Mouse (Mus musculus) E14TG2a.4 (cell line): Measurements from ENCODE around the gene Hhip.

Experiments used
- CTCF ChIP-seq: conservative IDR thresholded peaks from 2 replicates; pipeline ENCODE4 v1.5.1; 2014; ENCODE audit warnings: low read length
- NANOG ChIP-seq: IDR thresholded peaks from 2 replicates; pipeline ENCODE4 v1.6.1; 2014; ENCODE audit warnings: borderline replicate concordance, low read length, mixed read lengths
- POU5F1 ChIP-seq: IDR thresholded peaks from 2 replicates; pipeline ENCODE4 v1.6.1; 2014; ENCODE audit warnings: low read length, borderline replicate concordance

DNA sequence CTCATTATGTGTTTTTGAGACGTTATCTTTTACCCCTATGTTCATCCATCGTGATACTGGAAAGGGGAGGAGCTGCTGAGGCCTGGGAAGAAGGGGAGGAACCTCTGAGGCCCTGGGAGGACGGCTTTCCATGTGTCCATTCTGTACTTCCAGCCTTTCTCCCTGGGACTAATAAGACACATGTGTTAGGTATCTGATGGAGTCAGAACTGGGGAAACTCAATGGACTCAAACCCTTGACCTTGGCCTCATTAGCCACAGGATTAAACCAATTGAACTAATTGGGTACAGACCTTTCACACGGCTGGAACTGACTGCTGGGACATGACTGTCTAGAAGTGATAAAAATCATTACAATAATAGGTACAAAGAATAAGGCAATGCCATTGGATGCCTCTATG lies 9.6 kb downstream of the Hhip start:
- TF ChIP-seq CTCF (no peak), POU5F1 (no peak), NANOG (no peak)
